Mouse (Mus musculus): ENCODE results near the gene Gins3.

Gene Gins3

GRCm38 (mm10) chr8:95694631-95695030 lies 61.4 kb downstream of the Gins3 start:
- no peak for DNase-seq (ENCODE audit: low read depth in 1 of 2, low spot score in 2 of 2)
